Mouse (Mus musculus) kidney, postnatal 25 days (tissue): ENCODE data around the gene Olfr748.
"Not testable (repeated sequence)": the region's sequence is repeated elsewhere in the genome, so short reads cannot be mapped to it uniquely, and the experiment has no call there.

Experiments used
- DNase-seq, 2 experiments: peaks; one replicate each; pipeline ENCODE4 v3.0.0; 2021; ENCODE audit warnings: mixed read lengths in 2 of 2

Olfr748 gene

DNA sequence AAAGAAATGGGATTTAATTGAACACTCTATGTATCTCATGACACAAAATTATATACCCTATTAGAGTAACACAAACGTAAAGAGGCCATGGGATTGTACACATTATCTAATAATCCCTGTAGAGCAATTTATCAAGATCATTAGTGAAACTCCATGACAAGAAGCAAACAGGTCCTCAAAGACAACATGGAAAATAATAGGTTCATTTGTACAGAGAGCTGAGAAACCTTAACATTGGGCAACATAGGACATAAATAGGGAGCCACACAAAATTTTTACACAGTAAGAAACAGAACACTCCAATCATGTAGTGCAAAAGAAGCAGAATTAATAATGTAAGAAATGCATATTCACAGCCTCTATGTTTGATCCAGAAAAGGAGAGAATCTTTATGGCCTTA lies at the start of gene Olfr748:
Gene Olfr748 (plus strand): TSS at position 301 of the 400 bp plus-strand sequence.
- DNase-seq, result no peak

DNA sequence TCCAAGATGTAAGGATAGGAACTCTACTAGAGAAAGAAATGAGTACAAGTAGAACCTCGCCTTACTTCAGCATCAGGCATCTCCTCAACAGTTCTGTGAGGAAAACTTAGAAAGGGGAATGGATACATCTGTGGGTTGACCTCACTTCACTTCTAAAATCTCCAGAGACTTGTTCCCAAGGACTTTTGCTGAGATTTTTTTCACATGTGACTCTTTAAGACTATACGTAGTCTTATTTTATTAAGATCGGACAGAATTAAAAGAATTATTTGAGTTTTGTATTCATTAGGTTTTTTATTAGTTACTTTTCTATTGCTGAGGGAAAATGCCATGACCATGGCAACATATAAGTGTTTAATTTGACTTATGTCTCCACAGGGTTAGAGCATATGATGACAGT lies 14.1 kb upstream of the Olfr748 start, which contains the start of gene Olfr747:
Gene Olfr747 (minus strand): TSS at position 101 of the 400 bp plus-strand sequence.
- no peak for DNase-seq

DNA sequence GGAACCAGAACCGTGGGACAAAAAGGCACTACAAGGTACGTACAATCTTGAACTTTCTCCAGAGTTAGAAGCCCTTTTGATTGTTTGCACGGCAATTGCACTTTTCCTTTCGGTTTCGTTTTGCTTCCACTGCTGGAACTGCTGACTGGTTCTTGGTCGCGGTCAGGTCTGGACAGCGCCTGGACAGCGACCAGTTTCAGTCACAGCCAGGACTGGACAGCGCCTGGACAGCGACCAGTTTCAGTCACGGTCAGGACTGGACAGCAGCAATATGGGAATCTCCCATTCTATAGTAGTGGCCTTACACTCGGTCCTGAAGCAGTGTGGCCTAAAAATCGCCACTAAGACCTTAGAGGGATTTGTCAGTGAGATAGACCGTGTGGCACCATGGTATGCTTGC lies 12.7 kb downstream of the Olfr748 start:
- DNase-seq, result not testable (repeated sequence)

DNA sequence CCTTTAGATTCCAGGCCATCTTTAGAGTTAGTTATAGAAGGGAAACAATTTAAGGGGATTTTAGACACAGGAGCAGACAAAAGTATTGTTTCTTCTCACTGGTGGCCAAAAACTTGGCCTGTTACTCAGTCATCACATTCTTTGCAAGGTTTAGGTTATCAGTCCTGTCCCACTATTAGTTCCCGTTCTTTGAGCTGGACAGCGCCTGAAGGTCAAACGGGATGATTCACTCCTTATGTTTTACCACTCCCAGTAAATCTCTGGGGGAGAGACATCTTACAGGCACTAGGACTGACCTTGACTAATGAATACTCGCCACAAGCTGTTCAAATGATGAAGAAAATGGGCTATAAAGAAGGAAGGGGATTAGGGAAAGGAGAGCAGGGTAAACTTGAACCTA lies 15.2 kb downstream of the Olfr748 start:
- not testable (repeated sequence) for DNase-seq

DNA sequence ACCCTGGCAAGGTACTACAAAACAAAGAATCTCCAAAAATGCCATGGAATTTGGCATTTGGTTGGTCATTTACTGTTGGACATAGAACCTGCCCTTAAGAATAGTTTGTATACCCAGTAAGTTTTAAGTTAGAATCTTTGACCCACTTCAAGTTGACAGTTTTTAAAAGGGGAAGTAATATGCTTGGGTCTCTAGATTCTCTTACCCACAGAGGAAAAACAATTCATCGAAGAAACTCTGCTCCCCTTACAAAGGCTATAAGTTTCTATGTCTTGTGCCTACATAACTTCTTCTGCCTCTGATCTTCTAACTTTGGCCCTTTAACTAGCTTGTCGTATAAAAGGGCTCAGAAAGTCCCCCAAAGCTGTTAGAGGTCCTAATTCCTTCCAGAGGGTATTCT lies 33.2 kb downstream of the Olfr748 start:
- no peak for DNase-seq

DNA sequence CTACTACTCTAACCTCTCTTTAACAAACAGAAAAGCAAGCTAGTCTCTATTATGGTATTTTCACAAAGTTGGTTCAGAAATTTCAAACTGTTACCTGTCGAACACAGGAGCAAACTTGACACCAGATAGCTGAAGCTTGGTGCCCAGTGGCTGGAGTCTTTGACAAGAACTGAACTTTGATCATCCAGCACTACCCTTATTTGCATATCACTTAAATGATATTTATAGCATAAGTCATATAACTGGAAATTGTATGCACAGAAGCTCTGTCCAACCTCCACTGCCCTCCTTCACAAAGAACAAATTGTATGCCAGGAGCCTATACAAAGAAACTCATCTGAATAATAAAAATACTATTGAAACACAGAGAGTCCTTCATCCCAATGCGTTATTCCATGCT lies 34.4 kb downstream of the Olfr748 start:
- no peak for DNase-seq

DNA sequence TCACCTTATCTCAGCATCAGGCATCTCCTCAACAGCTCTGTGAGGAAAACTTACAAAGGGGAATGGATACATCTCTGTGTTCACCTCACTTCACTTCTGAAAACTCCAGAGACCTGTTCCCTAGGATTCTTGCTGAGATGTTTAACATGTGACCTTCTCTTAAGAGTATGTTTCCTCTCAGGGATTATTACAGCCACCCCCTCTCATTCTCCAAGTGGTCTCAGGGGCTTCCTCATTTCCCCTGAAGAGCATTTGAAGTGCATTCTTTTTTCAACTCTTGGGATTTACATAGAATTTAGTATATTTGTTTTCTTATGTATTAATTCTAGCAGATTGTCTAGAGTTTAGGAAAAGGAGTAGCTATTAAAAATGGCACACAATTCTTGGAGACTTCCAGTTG lies 37.8 kb downstream of the Olfr748 start, which contains the start of gene Olfr749:
Gene Olfr749 (minus strand): TSS at position 101 of the 400 bp plus-strand sequence.
- no peak for DNase-seq

DNA sequence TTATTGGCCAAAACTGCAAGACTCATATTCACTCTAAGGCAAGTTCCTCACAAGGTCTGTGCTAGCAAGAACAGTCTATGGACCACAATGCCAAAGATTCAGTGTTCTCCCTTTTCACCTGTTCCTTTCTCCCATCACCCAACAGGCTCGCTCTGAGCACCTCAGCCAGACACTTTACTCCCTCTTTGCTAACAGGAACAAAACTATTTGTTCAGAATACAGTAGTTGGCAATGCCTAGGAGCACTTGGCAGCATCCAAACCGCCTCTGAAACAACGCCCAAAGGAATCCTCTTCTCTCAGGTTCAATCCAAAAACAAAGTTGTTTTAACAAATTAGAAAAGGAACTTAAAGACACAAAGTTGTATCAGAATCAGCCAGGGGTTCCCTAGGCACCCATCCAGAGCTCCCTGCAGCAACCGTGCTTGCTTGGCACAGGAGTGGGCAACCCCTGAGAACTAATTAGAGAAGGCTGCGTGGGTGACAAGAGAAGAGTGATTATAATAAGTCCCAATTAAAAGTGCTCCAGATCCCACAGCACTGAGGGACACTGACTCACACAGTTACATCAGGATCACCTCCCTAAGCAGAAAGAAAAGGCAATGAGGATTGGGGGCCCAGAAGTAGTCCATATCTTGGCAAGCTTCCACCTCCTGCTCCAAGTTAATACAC lies 51.4 kb downstream of the Olfr748 start:
- DNase-seq, result no peak
